Mouse (Mus musculus) midbrain, embryonic 13.5 days (tissue): ENCODE measurements around the gene Midn. TPM values are rescaled to one million over a fixed set of nuclear protein-coding genes. Genes with fewer than 3 reads are reported as not detected.
"Not testable (repeated sequence)": the region's sequence is repeated elsewhere in the genome, so short reads cannot be mapped to it uniquely, and the experiment has no call there.

Source experiments
- ATAC-seq: fragments of 200-750 bp; cut with Nextera tagmentation; 2 replicates; pipeline ENCODE4 v1.8.0; 2017; ENCODE audit warnings: mild to moderate bottlenecking, moderate TSS enrichment, moderate library complexity
- H3K27ac ChIP-seq: fragments of 300-500 bp; sonication (generic); 2 replicates; pipeline ENCODE4 v1.5.1; 2015; ENCODE audit warnings: inconsistent platforms, mild to moderate bottlenecking, moderate library complexity
- H3K27me3 ChIP-seq: fragments of 300-500 bp; sonication (generic); 2 replicates; pipeline ENCODE4 v1.6.1; 2015; ENCODE audit warnings: mild to moderate bottlenecking, inconsistent platforms
- H3K36me3 ChIP-seq: fragments of 300-500 bp; sonication (generic); 2 replicates; pipeline ENCODE4 v1.6.1; 2015; ENCODE audit warnings: mild to moderate bottlenecking, inconsistent platforms
- H3K4me1 ChIP-seq: fragments of 300-500 bp; sonication (generic); replicated peaks from 2 replicates; pipeline ENCODE4 v1.6.1; 2015; ENCODE audit warnings: inconsistent platforms
- H3K4me2 ChIP-seq: fragments of 300-500 bp; sonication (generic); replicated peaks from 2 replicates; pipeline ENCODE4 v1.6.1; 2015; ENCODE audit warnings: moderate library complexity, mild to moderate bottlenecking, inconsistent platforms
- H3K4me3 ChIP-seq: fragments of 300-500 bp; sonication (generic); replicated peaks from 2 replicates; pipeline ENCODE4 v1.5.1; 2015; ENCODE audit warnings: mild to moderate bottlenecking, inconsistent platforms
- H3K9ac ChIP-seq: fragments of 300-500 bp; sonication (generic); replicated peaks from 2 replicates; pipeline ENCODE4 v1.6.1; 2015; ENCODE audit warnings: mild to moderate bottlenecking, inconsistent platforms
- H3K9me3 ChIP-seq: fragments of 300-500 bp; sonication (generic); 2 replicates; pipeline ENCODE4 v1.6.1; 2016; ENCODE audit warnings: mild to moderate bottlenecking, inconsistent platforms
- WGBS: fragments of 180-500 bp; shearing (Covaris S2); methylation state at CpG from one replicate; pipeline ENCODE4 v1.1.7; 2015; 5-methylcytosine and 5-hydroxymethylcytosine counted together
- polyA plus RNA-seq: library from polyadenylated mRNA; unstranded; fragments of >200 nt; fragmentation: Nextera tagmentation; extraction: Ambion mirVana; gene quantifications from 2 replicates; pipeline ENCODE4 v1.2.1, GENCODE M21; 2015

Midn gene
- polyA plus RNA-seq, 1 experiment from 2014 or later: 40.6 TPM

DNA sequence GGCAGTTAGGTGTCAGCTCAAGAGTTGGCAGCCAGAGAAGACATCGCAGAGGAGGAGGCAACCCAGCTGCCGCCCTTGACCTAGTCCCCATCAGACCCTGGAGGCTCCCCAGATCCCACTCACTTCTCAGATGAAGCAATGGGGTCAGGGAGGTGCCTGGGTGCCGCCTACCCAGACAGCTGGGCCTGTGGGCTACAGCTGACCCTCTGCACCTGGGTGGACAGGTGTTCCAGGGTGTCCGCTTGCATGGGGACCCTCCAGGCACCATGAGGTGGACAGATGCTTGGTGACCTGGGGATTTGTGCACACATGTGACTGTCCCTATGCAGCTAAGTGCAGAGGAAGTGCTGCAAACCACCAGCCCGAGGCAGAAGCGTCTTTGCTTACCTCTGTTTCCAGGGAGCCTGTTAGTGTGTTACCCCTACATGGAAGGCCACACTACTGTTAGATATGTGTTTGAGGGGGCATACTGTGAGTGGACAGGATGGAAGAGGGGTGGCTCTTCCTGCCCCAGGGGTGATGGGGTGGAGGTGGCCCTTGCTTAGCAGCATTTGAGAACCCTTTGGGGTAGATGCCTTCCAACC lies 14.7 kb downstream of the Midn start:
- no peak overlapping the region for H3K4me2 ChIP-seq
- peaks cover 66% of the 10 kb centered on the region for H3K4me1 ChIP-seq
- H3K27ac ChIP-seq: no peak overlapping the region
- no peak for ATAC-seq
- no peak overlapping the region for H3K9ac ChIP-seq
- 83% methylated on average over 6 of the region's 6 CpGs for WGBS
- H3K27me3 ChIP-seq: peaks cover 4% of the 10 kb centered on the region; the same call in 1 of the 2 replicates
- H3K36me3 ChIP-seq: no peaks in the 10 kb centered on the region
- H3K9me3 ChIP-seq: no peaks in the 10 kb centered on the region
- no peak overlapping the region for H3K4me3 ChIP-seq

- 0 out of 2 replicates have a peak overlapping the region, but pooled peaks have one; percentile 73 for H3K9ac ChIP-seq
- H3K9me3 ChIP-seq: no peaks in the 10 kb centered on the region
- 0 out of 2 replicates have a peak overlapping the region, but pooled peaks have one; percentile 46 for H3K4me3 ChIP-seq
- peaks cover 61% of the 10 kb centered on the region for H3K4me1 ChIP-seq
- WGBS: 81% methylated on average over 8 of the region's 8 CpGs
- H3K36me3 ChIP-seq: no peaks in the 10 kb centered on the region
- peaks cover 4% of the 10 kb centered on the region; the same call in 1 of the 2 replicates for H3K27me3 ChIP-seq
- 0 out of 2 replicates have a peak overlapping the region, but pooled peaks have one; percentile 79 for H3K4me2 ChIP-seq
- H3K27ac ChIP-seq: no peak overlapping the region
- ATAC-seq: no peak
Observed at GRCm38 (mm10) chr10:80163721-80164120, 15.6 kb downstream of the Midn start.

- H3K4me1 ChIP-seq: peaks cover 61% of the 10 kb centered on the region
- no peaks in the 10 kb centered on the region for H3K36me3 ChIP-seq
- H3K27ac ChIP-seq: peak overlapping the region; percentile 88
- WGBS: 10% methylated on average over 44 of the region's 44 CpGs
- H3K4me2 ChIP-seq: peak overlapping the region; percentile 79
- peak overlapping the region; percentile 46 for H3K4me3 ChIP-seq
- no peak; the same call in 1 of the 2 replicates for ATAC-seq
- H3K9me3 ChIP-seq: no peaks in the 10 kb centered on the region
- H3K9ac ChIP-seq: peak overlapping the region; percentile 73
- H3K27me3 ChIP-seq: peaks cover 4% of the 10 kb centered on the region; the same call in 1 of the 2 replicates
Observed at GRCm38 (mm10) chr10:80164161-80164997, 16.3 kb downstream of the Midn start.

- Histone ChIP-seq H3K9me3 (no peaks in the 10 kb centered on the region), H3K4me2 (peak overlapping the region; percentile 79), H3K9ac (peak overlapping the region; percentile 73), H3K27ac (peak overlapping the region; percentile 88), H3K4me1 (peaks cover 64% of the 10 kb centered on the region), H3K36me3 (peaks cover 3% of the 10 kb centered on the region), H3K4me3 (peak overlapping the region; percentile 46), H3K27me3 (peaks cover 4% of the 10 kb centered on the region; the same call in 1 of the 2 replicates)
- ATAC-seq: peak; percentile 47
- WGBS: 0% methylated on average over 17 of the region's 17 CpGs
Observed at GRCm38 (mm10) chr10:80164998-80165344, 16.9 kb downstream of the Midn start.

- peaks cover 4% of the 10 kb centered on the region; the same call in 1 of the 2 replicates for H3K27me3 ChIP-seq
- H3K9me3 ChIP-seq: no peaks in the 10 kb centered on the region
- H3K27ac ChIP-seq: peak within 1 kb of the TSS; percentile 91
- H3K4me2 ChIP-seq: peak within 1 kb of the TSS; percentile 86
- H3K4me3 ChIP-seq: peak within 1 kb of the TSS; percentile 93
- H3K4me1 ChIP-seq: peaks cover 64% of the 10 kb centered on the region
- peaks cover 9% of the 10 kb centered on the region for H3K36me3 ChIP-seq
- WGBS: 14% methylated on average over 20 of the region's 20 CpGs
- H3K9ac ChIP-seq: peak within 1 kb of the TSS; percentile 100
- ATAC-seq: no peak
Observed at GRCm38 (mm10) chr10:80165392-80166128, 17.5 kb downstream of the Midn start, which contains the start of gene Cirbp. Cirbp (plus strand) TSS chr10:80165985.

GRCm38 (mm10) chr10:80166136-80166535 lies 18.1 kb downstream of the Midn start:
- WGBS: 80% methylated on average over 4 of the region's 4 CpGs
- H3K27me3 ChIP-seq, H3K9me3 ChIP-seq, ATAC-seq: not testable (repeated sequence)
- Histone ChIP-seq H3K4me2 (peak overlapping the region; percentile 79), H3K4me1 (peaks cover 63% of the 10 kb centered on the region), H3K27ac (peak overlapping the region; percentile 91), H3K9ac (peak overlapping the region; percentile 50), H3K36me3 (peaks cover 15% of the 10 kb centered on the region), H3K4me3 (peak overlapping the region; percentile 2; the same call in 1 of the 2 replicates)

GRCm38 (mm10) chr10:80167460-80168037 lies 19.5 kb downstream of the Midn start:
- ATAC-seq: peak; percentile 84
- H3K9me3 ChIP-seq: no peaks in the 10 kb centered on the region
- H3K4me2 ChIP-seq: peak overlapping the region; percentile 86
- under 1% methylated on average over 55 of the region's 55 CpGs for WGBS
- peak overlapping the region; percentile 100 for H3K9ac ChIP-seq
- peak overlapping the region; percentile 93 for H3K4me3 ChIP-seq
- H3K36me3 ChIP-seq: peaks cover 28% of the 10 kb centered on the region
- H3K27me3 ChIP-seq: peaks cover 4% of the 10 kb centered on the region; the same call in 1 of the 2 replicates
- peaks cover 69% of the 10 kb centered on the region for H3K4me1 ChIP-seq
- H3K27ac ChIP-seq: peak overlapping the region; percentile 99

GRCm38 (mm10) chr10:80168038-80168661 lies 20.1 kb downstream of the Midn start:
- Histone ChIP-seq H3K36me3 (peaks cover 28% of the 10 kb centered on the region), H3K4me2 (peak overlapping the region; percentile 86), H3K9me3 (no peaks in the 10 kb centered on the region), H3K9ac (peak overlapping the region; percentile 100), H3K4me1 (peaks cover 73% of the 10 kb centered on the region), H3K4me3 (peak overlapping the region; percentile 93), H3K27ac (peak overlapping the region; percentile 99), H3K27me3 (peaks cover 4% of the 10 kb centered on the region; the same call in 1 of the 2 replicates)
- peak; percentile 40 for ATAC-seq
- WGBS: under 1% methylated on average over 45 of the region's 48 CpGs

DNA sequence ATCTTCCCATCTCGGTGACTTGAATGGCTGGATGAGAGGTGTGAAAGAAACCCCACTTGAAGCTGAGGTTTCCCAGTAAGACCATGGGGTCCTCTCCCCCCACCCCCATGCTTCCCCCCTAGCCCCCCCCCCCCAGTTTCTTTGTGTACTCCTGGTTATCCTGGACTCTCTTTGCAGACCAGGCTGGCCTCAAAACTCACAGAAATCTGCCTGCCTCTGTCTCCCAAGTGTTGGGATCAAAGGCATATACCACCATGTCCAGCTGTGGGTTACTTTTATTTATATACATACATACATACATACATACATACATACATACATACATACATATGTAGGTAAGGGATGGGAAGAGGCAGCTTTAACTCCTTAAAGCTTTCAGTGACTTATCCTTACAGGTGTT lies 21.0 kb downstream of the Midn start:
- WGBS: 39% methylated on average over 1 of the region's 1 CpGs
- H3K36me3 ChIP-seq: peaks cover 28% of the 10 kb centered on the region
- H3K4me2 ChIP-seq: peak overlapping the region; percentile 86
- peak overlapping the region; percentile 100 for H3K9ac ChIP-seq
- H3K4me1 ChIP-seq: peaks cover 75% of the 10 kb centered on the region
- H3K27ac ChIP-seq: peak overlapping the region; percentile 99; the same call in 1 of the 2 replicates
- H3K27me3 ChIP-seq: no peaks in the 10 kb centered on the region
- no peaks in the 10 kb centered on the region for H3K9me3 ChIP-seq
- peak overlapping the region; percentile 93 for H3K4me3 ChIP-seq
- no peak for ATAC-seq

DNA sequence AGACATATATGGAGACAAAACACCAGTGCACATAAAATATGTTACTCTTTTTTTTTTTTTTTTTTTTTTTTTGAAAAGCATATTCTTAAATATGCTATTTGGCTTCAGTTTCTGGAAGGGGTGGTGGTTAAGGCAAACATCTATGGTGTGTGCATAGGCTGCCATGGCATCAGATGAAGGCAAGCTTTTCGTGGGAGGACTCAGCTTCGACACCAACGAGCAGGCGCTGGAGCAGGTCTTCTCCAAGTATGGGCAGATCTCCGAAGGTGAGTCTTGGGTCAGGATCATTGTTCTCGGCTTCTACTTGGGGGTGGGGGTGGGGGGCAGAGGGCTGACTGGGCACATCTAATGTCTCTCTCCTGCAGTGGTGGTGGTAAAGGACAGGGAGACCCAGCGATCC lies 21.6 kb downstream of the Midn start:
- H3K36me3 ChIP-seq: peaks cover 28% of the 10 kb centered on the region
- H3K9ac ChIP-seq: peak overlapping the region; percentile 100; the same call in 1 of the 2 replicates
- no peak for ATAC-seq
- H3K4me3 ChIP-seq: peak overlapping the region; percentile 93
- H3K4me2 ChIP-seq: peak overlapping the region; percentile 86; the same call in 1 of the 2 replicates
- H3K27ac ChIP-seq: no peak overlapping the region
- peaks cover 72% of the 10 kb centered on the region for H3K4me1 ChIP-seq
- 91% methylated on average over 7 of the region's 7 CpGs for WGBS
- H3K9me3 ChIP-seq: no peaks in the 10 kb centered on the region
- H3K27me3 ChIP-seq: no peaks in the 10 kb centered on the region

GRCm38 (mm10) chr10:80170052-80170451 lies 22.0 kb downstream of the Midn start:
- Histone ChIP-seq H3K4me3 (peak overlapping the region; percentile 5; the same call in 1 of the 2 replicates), H3K36me3 (peaks cover 28% of the 10 kb centered on the region), H3K9ac (peak overlapping the region; percentile 100), H3K27ac (no peak overlapping the region; the same call in 1 of the 2 replicates), H3K4me2 (no peak overlapping the region), H3K9me3 (no peaks in the 10 kb centered on the region), H3K27me3 (no peaks in the 10 kb centered on the region), H3K4me1 (peaks cover 72% of the 10 kb centered on the region)
- WGBS: 96% methylated on average over 16 of the region's 16 CpGs
- ATAC-seq: no peak
